Mouse (Mus musculus): ENCODE results near the gene Exoc4. TPM values are rescaled to one million over a fixed set of nuclear protein-coding genes. Genes with fewer than 3 reads are reported as not detected.
A peak's percentile ranks its signal among the peaks of the same experiment; 100 is the strongest.

Exoc4 gene
- total and polyA plus RNA-seq, 3 experiments, result 31.2 to 46.4 (median 41.9) TPM

DNA sequence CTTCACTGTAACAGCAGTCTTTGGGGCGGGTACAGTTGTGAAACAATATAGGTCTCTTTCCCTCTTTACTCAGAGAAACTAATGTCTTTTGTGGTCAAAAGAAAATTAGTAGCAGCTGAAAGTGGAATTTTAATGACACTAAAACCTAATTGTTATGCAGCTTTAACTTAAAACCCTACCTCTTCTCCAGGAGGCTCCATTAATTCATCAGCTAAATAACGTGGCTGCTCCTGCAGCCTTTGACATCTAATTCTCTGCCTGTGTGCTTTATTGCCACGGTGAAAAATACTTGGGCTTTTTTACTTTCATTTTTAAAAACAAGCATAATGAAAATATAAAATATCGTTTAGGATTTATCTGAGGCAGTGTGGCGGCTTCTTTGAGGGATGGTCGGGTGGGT is 764.6 kb downstream of the Exoc4 start:
- no peak for DNase-seq (ENCODE audit: extremely low read depth)
- H3K4me3 ChIP-seq (replicated peaks in 1 of 3; ENCODE audit: low read depth in 2 of 3, low read length in 2 of 3, poor library complexity in 1 of 3), result no peak overlapping the region

More for the DNA sequence above, 764.6 kb downstream of the Exoc4 start:
- peak overlapping the region; percentile 3; the same call in 1 of the 2 replicates for H3K4me2 ChIP-seq (ENCODE audit: insufficient read depth, low read depth, poor library complexity, severe bottlenecking)
- H3K27ac ChIP-seq (ENCODE audit: insufficient read depth, low read depth), result no peak overlapping the region
- no peak overlapping the region for H3K9ac ChIP-seq (ENCODE audit: insufficient read depth, low read depth)
- H3K4me1 ChIP-seq (ENCODE audit: control insufficient read depth in 1 of 2, insufficient read depth in 2 of 2), result no peaks in the 10 kb centered on the region
- dilution Hi-C loops (cut with MboI; ENCODE audit: extremely low pct_ligation_motif_present, extremely low pct_unique_long_range_greater_than_20kb, low sequenced_read_pairs) (no loop called here), in situ Hi-C loops (cut with MboI; ENCODE audit: low pct_ligation_motif_present, low pct_unique_long_range_greater_than_20kb, low sequenced_read_pairs) (no loop called here)
- TF ChIP-seq JUND (conservative IDR thresholded peaks at IDR 0.05; ENCODE audit: low read depth, low read length) (no peak), HCFC1 (IDR thresholded peaks at IDR 0.05; ENCODE audit: low read depth, low read length) (no peak), POLR2AphosphoS2 (IDR thresholded peaks at IDR 0.05; ENCODE audit: low read depth, low read length) (no peak), MAZ (IDR thresholded peaks at IDR 0.05; ENCODE audit: low read depth, low read length) (no peak), ZKSCAN1 (IDR thresholded peaks at IDR 0.05; ENCODE audit: borderline replicate concordance, low read depth, low read length) (no peak), TCF12 (IDR thresholded peaks at IDR 0.05; ENCODE audit: low read depth, low read length) (no peak), ZNF384 (IDR thresholded peaks at IDR 0.05; ENCODE audit: low read depth, low read length) (no peak), IRF4 (IDR thresholded peaks at IDR 0.05; ENCODE audit: low read depth, low read length) (no peak), CHD1 (IDR thresholded peaks at IDR 0.05; ENCODE audit: low read depth, low read length) (no peak), EP300 (IDR thresholded peaks at IDR 0.05; ENCODE audit: low read length) (no peak), CHD2 (IDR thresholded peaks at IDR 0.05; ENCODE audit: low read length) (no peak)
- no peaks in the 10 kb centered on the region for H3K36me3 ChIP-seq (replicated peaks in 1 of 2; ENCODE audit: control insufficient read depth in 1 of 2, insufficient read depth in 1 of 2, low read length in 1 of 2)
- no peaks in the 10 kb centered on the region for H3K27me3 ChIP-seq (replicated peaks)
- no peaks in the 10 kb centered on the region for H3K79me2 ChIP-seq (replicated peaks; ENCODE audit: control insufficient read depth, extremely low read depth, insufficient read depth, poor library complexity, severe bottlenecking)
- peaks cover 7% of the 10 kb centered on the region for H3K9me3 ChIP-seq (replicated peaks; ENCODE audit: low read length)

Other genes with a start within 250 kb of the Exoc4 start
- 116 and 125 TPM in 2 replicates for gene Chchd3, start 188.8 kb upstream of the Exoc4 start, total RNA-seq (2012; rRNA removed)
- gene Chchd3, start 188.8 kb upstream of the Exoc4 start, total RNA-seq (2014; rRNA removed), result 197 and 221 TPM in 2 replicates
- gene Chchd3, start 188.8 kb upstream of the Exoc4 start, polyA plus RNA-seq (2012; ENCODE audit: insufficient read length, low read depth), result 133 and 163 TPM in 2 replicates